Mouse (Mus musculus) kidney, embryonic 14.5 days (tissue): Measurements from ENCODE around the gene Aox2. TPM values are rescaled to one million over a fixed set of nuclear protein-coding genes. Genes with fewer than 3 reads are reported as not detected.

Experiments
- polyA plus RNA-seq: library from polyadenylated mRNA; unstranded; fragments of >200 nt; fragmentation: Nextera tagmentation; extraction: Ambion mirVana; gene quantifications from 2 replicates; pipeline ENCODE4 v1.2.1, GENCODE M21; 2014

The Aox2 gene
- polyA plus RNA-seq, 1 experiment from 2014 or later, result 0.12 TPM

Other genes with a start within 250 kb of the Aox2 start
- 0.11 and 0.23 TPM in 2 replicates for gene Aox1, start 248.4 kb upstream of the Aox2 start, polyA plus RNA-seq
- gene Aox3, start 165.2 kb upstream of the Aox2 start, polyA plus RNA-seq, result 4.4 and 5.0 TPM in 2 replicates
- gene Aox4, start 67.9 kb upstream of the Aox2 start, polyA plus RNA-seq, result 0.14 TPM in 1 of 2 replicates, not detected in the other
- 297 and 476 TPM in 2 replicates for gene Bzw1, start 114.6 kb downstream of the Aox2 start, polyA plus RNA-seq
- gene Clk1, start 145.7 kb downstream of the Aox2 start, polyA plus RNA-seq, result 205 and 214 TPM in 2 replicates
- gene Nif3l1, start 166.8 kb downstream of the Aox2 start, polyA plus RNA-seq, result 57.2 and 57.3 TPM in 2 replicates
- 56.1 and 74.5 TPM in 2 replicates for gene Ppil3, start 167.2 kb downstream of the Aox2 start, polyA plus RNA-seq
- gene Orc2, start 226.8 kb downstream of the Aox2 start, polyA plus RNA-seq, result 26.4 and 36.6 TPM in 2 replicates